Mouse (Mus musculus): ENCODE data around the gene Akr1a1. TPM values are rescaled to one million over a fixed set of nuclear protein-coding genes. Genes with fewer than 3 reads are reported as not detected.

Gene Akr1a1
- polyA plus RNA-seq, 1 experiment from 2014 or later, result 609 TPM

- Histone ChIP-seq H3K9ac (ENCODE audit: low read depth, low read length) (peak within 1 kb of the TSS; percentile 93), H3K4me1 (replicated peaks; ENCODE audit: control insufficient read depth, insufficient read depth, low read length) (no peaks in the 10 kb centered on the region; the same call in 1 of the 2 replicates), H3K27me3 (ENCODE audit: control insufficient read depth, insufficient read depth, low read length) (no peaks in the 10 kb centered on the region), H3K36me3 (ENCODE audit: control insufficient read depth, insufficient read depth, low read length) (no peaks in the 10 kb centered on the region), H3K4me2 (replicated peaks; ENCODE audit: low read depth, low read length) (peak within 1 kb of the TSS; percentile 55), H3K4me3 (ENCODE audit: low read depth, low read length) (peak within 1 kb of the TSS; percentile 98), H3K27ac (ENCODE audit: low read depth, low read length) (peak within 1 kb of the TSS; percentile 93), H3K9me3 (ENCODE audit: control insufficient read depth, low read length) (no peaks in the 10 kb centered on the region)
- ATAC-seq (ENCODE audit: low FRiP score), result peak; percentile 92
- 9% methylated on average over 23 of the region's 23 CpGs for WGBS
- DNase-seq (ENCODE audit: low spot score), result peak; percentile 88
Observed at GRCm38 (mm10) chr4:116627722-116628662, 23.5 kb downstream of the Akr1a1 start, which contains the start of gene Nasp. TSS of gene Nasp (minus strand) at chr4:116627941.

GRCm38 (mm10) chr4:116627359-116627716 is 24.1 kb downstream of the Akr1a1 start:
- no peaks in the 10 kb centered on the region for H3K27me3 ChIP-seq (ENCODE audit: control insufficient read depth, insufficient read depth, low read length)
- no peaks in the 10 kb centered on the region; the same call in 1 of the 2 replicates for H3K4me1 ChIP-seq (replicated peaks; ENCODE audit: control insufficient read depth, insufficient read depth, low read length)
- peak overlapping the region; percentile 93 for H3K27ac ChIP-seq (ENCODE audit: low read depth, low read length)
- WGBS, result 0% methylated on average over 13 of the region's 13 CpGs
- peak overlapping the region; percentile 93 for H3K9ac ChIP-seq (ENCODE audit: low read depth, low read length)
- H3K9me3 ChIP-seq (ENCODE audit: control insufficient read depth, low read length), result no peaks in the 10 kb centered on the region
- ATAC-seq (ENCODE audit: low FRiP score) (peak; percentile 95), DNase-seq (ENCODE audit: low spot score) (peak; percentile 95)
- H3K36me3 ChIP-seq (ENCODE audit: control insufficient read depth, insufficient read depth, low read length), result no peaks in the 10 kb centered on the region
- H3K4me3 ChIP-seq (ENCODE audit: low read depth, low read length), result peak overlapping the region; percentile 98
- peak overlapping the region; percentile 55 for H3K4me2 ChIP-seq (replicated peaks; ENCODE audit: low read depth, low read length)

GRCm38 (mm10) chr4:116626658-116627358 is 24.7 kb downstream of the Akr1a1 start:
- H3K9ac ChIP-seq (ENCODE audit: low read depth, low read length), result peak overlapping the region; percentile 93
- H3K4me1 ChIP-seq (replicated peaks; ENCODE audit: control insufficient read depth, insufficient read depth, low read length), result no peaks in the 10 kb centered on the region; the same call in 1 of the 2 replicates
- WGBS, result under 1% methylated on average over 48 of the region's 53 CpGs
- peak overlapping the region; percentile 55 for H3K4me2 ChIP-seq (replicated peaks; ENCODE audit: low read depth, low read length)
- DNase-seq (ENCODE audit: low spot score) (peak; percentile 97), ATAC-seq (ENCODE audit: low FRiP score) (peak; percentile 81)
- no peaks in the 10 kb centered on the region for H3K36me3 ChIP-seq (ENCODE audit: control insufficient read depth, insufficient read depth, low read length)
- no peaks in the 10 kb centered on the region for H3K27me3 ChIP-seq (ENCODE audit: control insufficient read depth, insufficient read depth, low read length)
- peak overlapping the region; percentile 93 for H3K27ac ChIP-seq (ENCODE audit: low read depth, low read length)
- H3K9me3 ChIP-seq (ENCODE audit: control insufficient read depth, low read length), result no peaks in the 10 kb centered on the region
- H3K4me3 ChIP-seq (ENCODE audit: low read depth, low read length), result peak overlapping the region; percentile 98

- Histone ChIP-seq H3K4me3 (ENCODE audit: low read depth, low read length) (no peak overlapping the region), H3K9ac (ENCODE audit: low read depth, low read length) (no peak overlapping the region), H3K36me3 (ENCODE audit: control insufficient read depth, insufficient read depth, low read length) (peaks cover 3% of the 10 kb centered on the region; the same call in 1 of the 2 replicates), H3K4me1 (replicated peaks; ENCODE audit: control insufficient read depth, insufficient read depth, low read length) (no peaks in the 10 kb centered on the region; the same call in 1 of the 2 replicates), H3K9me3 (ENCODE audit: control insufficient read depth, low read length) (no peaks in the 10 kb centered on the region), H3K27me3 (ENCODE audit: control insufficient read depth, insufficient read depth, low read length) (no peaks in the 10 kb centered on the region), H3K4me2 (replicated peaks; ENCODE audit: low read depth, low read length) (no peak overlapping the region), H3K27ac (ENCODE audit: low read depth, low read length) (no peak overlapping the region)
- 91% methylated on average over 4 of the region's 4 CpGs for WGBS
- ATAC-seq (ENCODE audit: low FRiP score) (no peak), DNase-seq (ENCODE audit: low spot score) (no peak)
Observed at GRCm38 (mm10) chr4:116624831-116625230, 26.6 kb downstream of the Akr1a1 start.

GRCm38 (mm10) chr4:116615237-116615636 is 36.2 kb downstream of the Akr1a1 start:
- DNase-seq (ENCODE audit: low spot score) (no peak), ATAC-seq (ENCODE audit: low FRiP score) (no peak)
- Histone ChIP-seq H3K27ac (ENCODE audit: low read depth, low read length) (no peak overlapping the region), H3K4me2 (replicated peaks; ENCODE audit: low read depth, low read length) (no peak overlapping the region), H3K36me3 (ENCODE audit: control insufficient read depth, insufficient read depth, low read length) (peaks cover 4% of the 10 kb centered on the region), H3K27me3 (ENCODE audit: control insufficient read depth, insufficient read depth, low read length) (no peaks in the 10 kb centered on the region), H3K9me3 (ENCODE audit: control insufficient read depth, low read length) (no peaks in the 10 kb centered on the region), H3K4me1 (replicated peaks; ENCODE audit: control insufficient read depth, insufficient read depth, low read length) (no peaks in the 10 kb centered on the region), H3K9ac (ENCODE audit: low read depth, low read length) (no peak overlapping the region), H3K4me3 (ENCODE audit: low read depth, low read length) (no peak overlapping the region)
- 94% methylated on average over 2 of the region's 2 CpGs for WGBS

GRCm38 (mm10) chr4:116612621-116613020 is 38.9 kb downstream of the Akr1a1 start:
- Histone ChIP-seq H3K36me3 (ENCODE audit: control insufficient read depth, insufficient read depth, low read length) (peaks cover 4% of the 10 kb centered on the region; the same call in 1 of the 2 replicates), H3K4me3 (ENCODE audit: low read depth, low read length) (no peak overlapping the region), H3K9me3 (ENCODE audit: control insufficient read depth, low read length) (no peaks in the 10 kb centered on the region), H3K27me3 (ENCODE audit: control insufficient read depth, insufficient read depth, low read length) (no peaks in the 10 kb centered on the region), H3K4me1 (replicated peaks; ENCODE audit: control insufficient read depth, insufficient read depth, low read length) (no peaks in the 10 kb centered on the region), H3K4me2 (replicated peaks; ENCODE audit: low read depth, low read length) (no peak overlapping the region), H3K27ac (ENCODE audit: low read depth, low read length) (no peak overlapping the region), H3K9ac (ENCODE audit: low read depth, low read length) (no peak overlapping the region)
- no peak for ATAC-seq (ENCODE audit: low FRiP score)
- 97% methylated on average over 2 of the region's 2 CpGs for WGBS
- DNase-seq (ENCODE audit: low spot score), result no peak

GRCm38 (mm10) chr4:116596978-116597881 is 54.2 kb downstream of the Akr1a1 start:
- H3K4me1 ChIP-seq (replicated peaks; ENCODE audit: control insufficient read depth, insufficient read depth, low read length), result peaks cover 2% of the 10 kb centered on the region; the same call in 1 of the 2 replicates
- H3K4me3 ChIP-seq (ENCODE audit: low read depth, low read length), result peak overlapping the region; percentile 67
- H3K9ac ChIP-seq (ENCODE audit: low read depth, low read length), result peak overlapping the region; percentile 72
- peak overlapping the region; percentile 87 for H3K4me2 ChIP-seq (replicated peaks; ENCODE audit: low read depth, low read length)
- no peaks in the 10 kb centered on the region for H3K9me3 ChIP-seq (ENCODE audit: control insufficient read depth, low read length)
- H3K27me3 ChIP-seq (ENCODE audit: control insufficient read depth, insufficient read depth, low read length), result no peaks in the 10 kb centered on the region
- DNase-seq (ENCODE audit: low spot score) (peak; percentile 85), ATAC-seq (ENCODE audit: low FRiP score) (peak; percentile 94)
- H3K27ac ChIP-seq (ENCODE audit: low read depth, low read length), result peak overlapping the region; percentile 69
- H3K36me3 ChIP-seq (ENCODE audit: control insufficient read depth, insufficient read depth, low read length), result peaks cover 3% of the 10 kb centered on the region; the same call in 1 of the 2 replicates
- under 1% methylated on average over 50 of the region's 50 CpGs for WGBS

GRCm38 (mm10) chr4:116596379-116596778 is 55.1 kb downstream of the Akr1a1 start, which contains the start of gene Ccdc17:
TSS of gene Ccdc17 (plus strand) at chr4:116596654.
- peak within 1 kb of the TSS; percentile 67 for H3K4me3 ChIP-seq (ENCODE audit: low read depth, low read length)
- H3K36me3 ChIP-seq (ENCODE audit: control insufficient read depth, insufficient read depth, low read length), result peaks cover 2% of the 10 kb centered on the region; the same call in 1 of the 2 replicates
- WGBS, result 26% methylated on average over 5 of the region's 5 CpGs
- H3K4me2 ChIP-seq (replicated peaks; ENCODE audit: low read depth, low read length), result peak within 1 kb of the TSS; percentile 87
- peaks cover 2% of the 10 kb centered on the region; the same call in 1 of the 2 replicates for H3K4me1 ChIP-seq (replicated peaks; ENCODE audit: control insufficient read depth, insufficient read depth, low read length)
- peak within 1 kb of the TSS; percentile 69 for H3K27ac ChIP-seq (ENCODE audit: low read depth, low read length)
- H3K9me3 ChIP-seq (ENCODE audit: control insufficient read depth, low read length), result no peaks in the 10 kb centered on the region
- peak within 1 kb of the TSS; percentile 72 for H3K9ac ChIP-seq (ENCODE audit: low read depth, low read length)
- DNase-seq (ENCODE audit: low spot score) (no peak), ATAC-seq (ENCODE audit: low FRiP score) (no peak)
- H3K27me3 ChIP-seq (ENCODE audit: control insufficient read depth, insufficient read depth, low read length), result no peaks in the 10 kb centered on the region

All from hindbrain, embryonic 11.5 days (tissue).